Mouse (Mus musculus): ENCODE data around the gene Ccdc194. TPM values are rescaled to one million over a fixed set of nuclear protein-coding genes. Genes with fewer than 3 reads are reported as not detected.
"Not testable (repeated sequence)": the region's sequence is repeated elsewhere in the genome, so short reads cannot be mapped to it uniquely, and the experiment has no call there.

Gene Ccdc194
- polyA plus RNA-seq, 1 experiment from 2014 or later: not detected

- no peak overlapping the region for H3K27ac ChIP-seq
- peaks cover 13% of the 10 kb centered on the region for H3K4me1 ChIP-seq
- H3K27me3 ChIP-seq (ENCODE audit: poor library complexity, severe bottlenecking): no peaks in the 10 kb centered on the region
- no peaks in the 10 kb centered on the region for H3K9me3 ChIP-seq
- H3K4me3 ChIP-seq: no peak overlapping the region
- H3K36me3 ChIP-seq (replicated peaks): peaks cover 38% of the 10 kb centered on the region
- DNase-seq (ENCODE audit: extremely low spot score, low spot score): no peak
- WGBS: 93% methylated on average over 11 of the region's 11 CpGs
These were observed 19.5 kb upstream of the Ccdc194 start for GRCm38 (mm10) chr8:71545053-71545452.

GRCm38 (mm10) chr8:71543755-71544154, 18.2 kb upstream of the Ccdc194 start:
- H3K9me3 ChIP-seq: no peaks in the 10 kb centered on the region
- DNase-seq (ENCODE audit: extremely low spot score, low spot score): no peak
- no peak overlapping the region for H3K27ac ChIP-seq
- 89% methylated on average over 9 of the region's 9 CpGs for WGBS
- H3K36me3 ChIP-seq (replicated peaks): peaks cover 36% of the 10 kb centered on the region
- H3K4me3 ChIP-seq: peak overlapping the region; percentile 87
- no peaks in the 10 kb centered on the region; the same call in none of the 2 replicates for H3K27me3 ChIP-seq (ENCODE audit: poor library complexity, severe bottlenecking)
- H3K4me1 ChIP-seq: peaks cover 13% of the 10 kb centered on the region

DNA sequence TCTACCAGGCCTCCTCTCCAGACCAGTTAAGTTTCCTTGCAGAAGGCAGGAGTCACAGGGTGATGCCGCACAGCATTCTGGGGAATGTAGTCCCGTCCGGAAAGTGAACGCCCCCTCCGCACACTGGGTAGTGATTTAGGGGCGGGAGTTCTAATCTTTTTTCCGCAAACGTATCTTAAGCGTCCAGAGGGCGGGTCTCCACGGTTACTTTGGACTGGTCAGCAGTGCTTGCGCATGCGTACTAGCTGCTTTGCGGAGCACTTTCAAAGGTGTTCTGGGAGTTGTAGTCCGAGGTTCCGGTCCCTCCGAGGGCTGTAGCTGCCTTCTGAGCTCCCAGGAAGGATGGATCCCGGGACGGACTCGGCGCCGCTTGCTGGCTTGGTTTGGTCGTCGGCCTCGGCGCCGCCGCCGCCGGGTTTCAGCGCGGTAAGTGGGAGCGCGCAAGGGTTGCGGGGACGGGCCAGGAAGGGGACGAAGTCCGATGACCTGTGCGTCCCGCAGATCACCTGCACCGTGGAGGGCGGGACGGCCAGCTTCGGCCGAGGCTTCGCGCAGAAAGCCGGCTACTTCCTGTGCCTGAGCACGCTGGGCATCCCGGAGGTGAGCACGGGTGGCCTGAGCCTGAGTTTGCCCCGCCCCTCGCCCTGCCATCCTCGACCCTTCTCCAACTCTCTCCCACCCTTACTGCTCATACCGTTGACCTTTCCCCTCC, 17.3 kb upstream of the Ccdc194 start, which contains the start of gene Mvb12a:
Gene Mvb12a, plus strand, starts transcription at position 291 of the 712 bp plus-strand sequence.
- peak within 1 kb of the TSS; percentile 86 for H3K27ac ChIP-seq
- WGBS: under 1% methylated on average over 55 of the region's 55 CpGs

GRCm38 (mm10) chr8:71537028-71537867, 11.7 kb upstream of the Ccdc194 start, which contains the start of gene Bst2:
TSS of gene Bst2 (minus strand) at chr8:71537456.
- 3% methylated on average over 37 of the region's 37 CpGs for WGBS
- H3K27me3 ChIP-seq (ENCODE audit: poor library complexity, severe bottlenecking): peaks cover 43% of the 10 kb centered on the region

More for the DNA sequence above, 17.3 kb upstream of the Ccdc194 start, which contains the start of gene Mvb12a:
- peaks cover 15% of the 10 kb centered on the region for H3K4me1 ChIP-seq
- no peaks in the 10 kb centered on the region for H3K9me3 ChIP-seq
- peaks cover 9% of the 10 kb centered on the region for H3K27me3 ChIP-seq (ENCODE audit: poor library complexity, severe bottlenecking)
- peak within 1 kb of the TSS; percentile 87 for H3K4me3 ChIP-seq
- peaks cover 27% of the 10 kb centered on the region for H3K36me3 ChIP-seq (replicated peaks)
- DNase-seq (ENCODE audit: extremely low spot score, low spot score): peak; percentile 96

DNA sequence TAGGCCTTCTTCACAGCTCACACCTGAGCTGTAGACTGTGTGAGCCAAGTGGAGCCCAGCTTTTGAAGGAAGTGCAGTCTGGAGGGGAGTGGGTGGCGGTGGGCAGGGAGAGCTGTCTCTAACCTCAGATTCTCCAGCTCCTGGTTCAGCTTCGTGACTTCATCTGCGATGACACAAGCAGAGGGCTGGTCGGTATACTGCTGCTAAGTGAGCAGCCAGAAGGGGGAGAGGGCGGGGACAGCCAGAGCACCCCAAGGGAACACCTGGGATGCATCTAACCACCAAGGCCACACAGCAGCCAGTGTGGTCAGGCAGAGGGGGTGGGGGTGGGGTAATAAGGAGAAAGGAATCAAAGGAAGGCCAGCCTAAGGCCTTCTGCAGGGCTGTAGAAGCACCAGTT, 10.2 kb upstream of the Ccdc194 start:
- WGBS: 66% methylated on average over 5 of the region's 5 CpGs
- Histone ChIP-seq H3K4me1 (peaks cover 16% of the 10 kb centered on the region), H3K4me3 (no peak overlapping the region), H3K27me3 (ENCODE audit: poor library complexity, severe bottlenecking) (peaks cover 43% of the 10 kb centered on the region), H3K36me3 (replicated peaks) (no peaks in the 10 kb centered on the region), H3K27ac (no peak overlapping the region), H3K9me3 (no peaks in the 10 kb centered on the region)
- no peak for DNase-seq (ENCODE audit: extremely low spot score, low spot score)

More at GRCm38 (mm10) chr8:71537028-71537867, 11.7 kb upstream of the Ccdc194 start, which contains the start of gene Bst2:
- Histone ChIP-seq H3K36me3 (replicated peaks) (no peaks in the 10 kb centered on the region), H3K27ac (peak within 1 kb of the TSS; percentile 66; the same call in 1 of the 2 replicates), H3K4me1 (peaks cover 16% of the 10 kb centered on the region), H3K9me3 (no peaks in the 10 kb centered on the region), H3K4me3 (peak within 1 kb of the TSS; percentile 54)
- peak; percentile 76 for DNase-seq (ENCODE audit: extremely low spot score, low spot score)

DNA sequence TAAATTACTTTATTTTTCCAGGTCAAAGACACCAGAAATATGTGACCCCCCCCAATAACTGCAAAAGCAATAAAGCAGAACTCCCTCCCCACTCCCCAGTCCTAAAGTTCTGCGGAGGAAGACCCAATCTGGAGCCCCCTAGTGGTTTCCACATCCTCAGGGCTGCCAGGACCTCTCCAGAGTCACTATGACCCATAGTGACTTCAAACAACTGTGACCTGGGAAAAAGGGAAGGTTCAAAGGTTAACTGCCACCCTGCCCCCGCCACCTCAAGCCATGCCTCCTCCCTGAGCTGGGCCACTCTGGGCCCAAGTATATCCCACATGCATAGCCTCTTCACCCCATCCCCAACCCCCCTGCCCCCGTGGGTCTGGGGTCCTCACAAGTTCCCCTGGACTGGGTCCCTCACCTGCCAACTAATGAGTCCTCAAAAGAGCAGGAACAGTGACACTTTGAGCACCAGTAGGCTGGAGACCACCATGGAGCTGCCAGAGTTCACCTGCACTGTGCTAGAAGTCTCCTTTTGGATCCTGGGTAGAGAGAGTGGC, 8.8 kb upstream of the Ccdc194 start:
- Histone ChIP-seq H3K4me3 (no peak overlapping the region), H3K4me1 (peaks cover 16% of the 10 kb centered on the region), H3K27ac (no peak overlapping the region), H3K9me3 (no peaks in the 10 kb centered on the region), H3K27me3 (ENCODE audit: poor library complexity, severe bottlenecking) (peaks cover 43% of the 10 kb centered on the region), H3K36me3 (replicated peaks) (no peaks in the 10 kb centered on the region)
- 36% methylated on average over 3 of the region's 3 CpGs for WGBS
- no peak for DNase-seq (ENCODE audit: extremely low spot score, low spot score)

DNA sequence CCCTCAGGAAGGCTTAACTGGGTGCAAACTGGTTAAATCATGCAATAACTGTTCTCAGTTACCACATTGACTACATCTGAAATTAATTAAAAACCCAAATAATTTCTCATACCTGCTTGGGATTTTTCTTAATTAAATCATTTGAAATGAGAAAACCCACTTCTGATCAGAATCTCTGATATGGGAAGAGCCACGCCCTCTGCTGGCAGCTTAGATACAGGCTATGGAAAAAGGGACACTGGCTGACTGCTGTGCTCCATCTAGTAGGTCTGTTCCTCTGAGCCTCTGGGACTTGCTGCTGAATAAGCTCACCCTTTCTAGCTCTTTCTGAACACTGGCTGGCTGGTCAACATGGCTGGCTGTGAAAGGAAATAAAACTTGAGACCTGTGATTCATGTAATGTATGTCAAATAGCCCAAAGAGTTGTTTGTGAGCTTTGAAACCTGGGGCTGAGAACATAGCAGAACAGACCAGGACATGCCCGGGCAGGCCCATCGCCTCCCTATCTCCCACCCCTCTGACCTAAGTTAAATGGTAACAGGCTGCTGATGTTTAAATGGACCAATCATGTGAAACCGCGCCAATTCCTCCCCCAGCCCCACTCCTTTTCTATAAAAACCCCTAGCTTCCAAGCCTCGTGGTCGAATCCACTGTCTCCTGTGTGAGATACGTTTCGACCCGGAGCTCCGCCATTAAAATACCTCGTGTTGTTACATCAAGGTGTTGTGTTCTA, 5.4 kb upstream of the Ccdc194 start:
- H3K9me3 ChIP-seq; H3K36me3 ChIP-seq (replicated peaks); H3K4me3 ChIP-seq; H3K27ac ChIP-seq; DNase-seq (ENCODE audit: extremely low spot score, low spot score): not testable (repeated sequence)
- Histone ChIP-seq H3K4me1 (peaks cover 21% of the 10 kb centered on the region), H3K27me3 (ENCODE audit: poor library complexity, severe bottlenecking) (peaks cover 44% of the 10 kb centered on the region)
- 79% methylated on average over 8 of the region's 12 CpGs for WGBS

GRCm38 (mm10) chr8:71528362-71529073, 3.0 kb upstream of the Ccdc194 start:
- peak overlapping the region; percentile 70; the same call in 1 of the 2 replicates for H3K27ac ChIP-seq
- H3K4me3 ChIP-seq: no peak overlapping the region
- H3K9me3 ChIP-seq: no peaks in the 10 kb centered on the region
- WGBS: 85% methylated on average over 11 of the region's 11 CpGs
- peaks cover 28% of the 10 kb centered on the region for H3K4me1 ChIP-seq
- no peaks in the 10 kb centered on the region for H3K36me3 ChIP-seq (replicated peaks)
- peaks cover 52% of the 10 kb centered on the region for H3K27me3 ChIP-seq (ENCODE audit: poor library complexity, severe bottlenecking)
- no peak for DNase-seq (ENCODE audit: extremely low spot score, low spot score)

- H3K4me3 ChIP-seq: no peak overlapping the region
- 46% methylated on average over 3 of the region's 3 CpGs for WGBS
- peaks cover 64% of the 10 kb centered on the region for H3K27me3 ChIP-seq (ENCODE audit: poor library complexity, severe bottlenecking)
These were observed 1.8 kb upstream of the Ccdc194 start for GRCm38 (mm10) chr8:71527162-71527870.

GRCm38 (mm10) chr8:71526272-71526671, 761 bp upstream of the Ccdc194 start:
- H3K4me3 ChIP-seq: peak overlapping the region; percentile 18; the same call in 1 of the 2 replicates
- peaks cover 35% of the 10 kb centered on the region for H3K4me1 ChIP-seq
- 7% methylated on average over 6 of the region's 6 CpGs for whole genome bisulfite sequencing
- H3K36me3 ChIP-seq (replicated peaks): no peaks in the 10 kb centered on the region
- H3K27ac ChIP-seq: peak overlapping the region; percentile 58; the same call in 1 of the 2 replicates
- H3K27me3 ChIP-seq (ENCODE audit: poor library complexity, severe bottlenecking): peaks cover 67% of the 10 kb centered on the region
- no peaks in the 10 kb centered on the region for H3K9me3 ChIP-seq
- DNase-seq (ENCODE audit: extremely low spot score, low spot score): no peak

More at GRCm38 (mm10) chr8:71527162-71527870, 1.8 kb upstream of the Ccdc194 start:
- DNase-seq (ENCODE audit: extremely low spot score, low spot score): no peak
- H3K27ac ChIP-seq: peak overlapping the region; percentile 58; the same call in 1 of the 2 replicates
- H3K9me3 ChIP-seq: no peaks in the 10 kb centered on the region
- H3K4me1 ChIP-seq: peaks cover 28% of the 10 kb centered on the region
- no peaks in the 10 kb centered on the region for H3K36me3 ChIP-seq (replicated peaks)

DNA sequence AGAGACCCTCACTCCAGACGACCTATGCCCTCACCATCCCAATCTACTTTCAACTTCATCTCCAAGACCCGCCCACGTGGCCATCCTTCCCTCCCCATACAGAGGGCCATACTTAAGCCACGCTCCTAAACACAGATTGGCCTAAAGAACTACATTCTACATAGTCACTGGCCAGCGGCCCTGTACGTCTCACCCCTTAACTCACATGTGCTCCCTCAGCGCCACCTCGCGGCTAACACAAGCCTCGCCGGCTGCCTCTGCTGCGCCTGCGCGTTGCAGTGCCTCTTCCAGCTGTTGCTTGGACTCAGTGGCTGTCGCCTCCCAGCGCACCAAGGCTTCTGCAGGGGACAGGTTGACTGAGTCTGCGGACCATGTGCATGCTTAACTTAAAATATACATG, 3.9 kb downstream of the Ccdc194 start:
- H3K27ac ChIP-seq: no peak overlapping the region
- 8% methylated on average over 17 of the region's 17 CpGs for WGBS

More for the DNA sequence above, 3.9 kb downstream of the Ccdc194 start:
- peaks cover 45% of the 10 kb centered on the region for H3K27me3 ChIP-seq (ENCODE audit: poor library complexity, severe bottlenecking)
- H3K36me3 ChIP-seq (replicated peaks): no peaks in the 10 kb centered on the region
- peaks cover 47% of the 10 kb centered on the region for H3K4me1 ChIP-seq
- peak; percentile 92 for DNase-seq (ENCODE audit: extremely low spot score, low spot score)
- H3K4me3 ChIP-seq: peak overlapping the region; percentile 20
- no peaks in the 10 kb centered on the region for H3K9me3 ChIP-seq

All from forebrain, embryonic 10.5 days (tissue).